Mouse (Mus musculus) limb, embryonic 12.5 days (tissue): ENCODE results near the gene Ercc6l2. TPM values are rescaled to one million over a fixed set of nuclear protein-coding genes. Genes with fewer than 3 reads are reported as not detected.

Experiments
- ATAC-seq: fragments of 200-750 bp; cut with Nextera tagmentation; 2 replicates; pipeline ENCODE4 v1.8.0; 2017; ENCODE audit warnings: low read depth, moderate TSS enrichment; ENCODE audit not compliant: insufficient number of reproducible peaks, insufficient read depth, low FRiP score, low TSS enrichment
- H3K27ac ChIP-seq: fragments of 300-500 bp; sonication (generic); 2 replicates; pipeline ENCODE4 v1.5.1; 2016; ENCODE audit warnings: mild to moderate bottlenecking, moderate library complexity
- H3K27me3 ChIP-seq: fragments of 300-500 bp; sonication (generic); 2 replicates; pipeline ENCODE4 v1.6.1; 2016; ENCODE audit warnings: mild to moderate bottlenecking, moderate library complexity
- H3K36me3 ChIP-seq: fragments of 300-500 bp; sonication (generic); 2 replicates; pipeline ENCODE4 v1.6.1; 2016; ENCODE audit warnings: mild to moderate bottlenecking, moderate library complexity
- H3K4me1 ChIP-seq: fragments of 300-500 bp; sonication (generic); replicated peaks from 2 replicates; pipeline ENCODE4 v1.6.1; 2016
- H3K4me2 ChIP-seq: fragments of 300-500 bp; sonication (generic); 2 replicates; pipeline ENCODE4 v1.6.1; 2016; ENCODE audit warnings: mild to moderate bottlenecking, moderate library complexity
- H3K4me3 ChIP-seq: fragments of 300-500 bp; sonication (generic); replicated peaks from 2 replicates; pipeline ENCODE4 v1.5.1; 2016; ENCODE audit warnings: mild to moderate bottlenecking
- H3K9ac ChIP-seq: fragments of 300-500 bp; sonication (generic); replicated peaks from 2 replicates; pipeline ENCODE4 v1.6.1; 2016; ENCODE audit warnings: mild to moderate bottlenecking, moderate library complexity
- H3K9me3 ChIP-seq: fragments of 300-500 bp; sonication (generic); 2 replicates; pipeline ENCODE4 v1.6.1; 2016; ENCODE audit warnings: mild to moderate bottlenecking, moderate library complexity
- WGBS: fragments of 180-500 bp; shearing (Covaris S2); methylation state at CpG from one replicate; pipeline ENCODE4 v1.1.7; 2016; 5-methylcytosine and 5-hydroxymethylcytosine counted together
- polyA plus RNA-seq: library from polyadenylated mRNA; unstranded; fragments of >200 nt; fragmentation: Nextera tagmentation; extraction: Ambion mirVana; gene quantifications from 2 replicates; pipeline ENCODE4 v1.2.1, GENCODE M21; 2016

Ercc6l2 gene
- 27.1 and 28.9 TPM in 2 replicates for polyA plus RNA-seq

DNA sequence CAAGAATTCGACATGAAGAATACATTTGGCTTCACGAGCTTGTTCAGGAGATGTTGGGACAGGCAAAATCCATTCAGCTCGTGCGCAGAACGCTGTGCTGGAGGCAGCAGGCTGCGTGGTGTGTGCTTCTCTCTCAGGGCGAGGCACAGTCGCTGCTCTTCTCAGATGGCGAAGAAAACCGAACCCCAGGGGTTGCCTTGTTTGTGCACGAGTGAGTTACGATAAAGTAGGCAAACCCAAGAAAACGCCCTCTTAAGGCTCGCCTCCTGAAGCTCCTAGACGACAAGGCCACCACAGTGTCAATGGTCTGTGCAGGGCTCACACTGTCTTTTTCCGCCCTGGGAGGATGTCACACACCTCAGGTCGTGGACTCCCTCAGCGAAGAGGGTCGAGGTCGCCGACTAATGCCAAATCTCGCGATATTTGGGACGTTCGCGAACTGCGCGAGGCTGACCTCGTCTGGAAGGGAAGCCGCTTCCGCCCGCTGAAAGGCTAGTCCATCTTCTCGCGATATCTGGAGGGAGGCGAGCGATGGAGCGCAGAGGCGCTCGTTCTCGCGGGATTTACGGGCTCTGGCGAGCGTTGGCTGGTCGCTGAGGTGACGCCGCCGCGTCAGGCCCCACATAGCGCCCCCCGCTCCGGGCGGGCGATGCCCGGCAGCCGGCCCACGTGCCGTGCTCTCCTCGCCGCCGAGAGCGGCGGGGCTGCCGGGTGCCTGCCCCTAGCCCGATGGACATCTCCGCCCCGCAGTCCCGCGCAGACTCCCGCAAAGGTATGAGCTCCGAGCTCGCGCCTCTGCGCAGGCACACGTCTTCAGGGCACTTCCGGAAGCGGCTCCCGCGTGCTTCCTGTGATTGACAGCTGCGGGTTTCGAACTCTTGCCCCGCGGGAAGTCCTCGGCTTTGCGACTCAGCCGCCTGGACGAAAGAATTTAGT, at the start of gene Ercc6l2:
Ercc6l2 (plus strand) TSS at position 495 of the 936 bp plus-strand sequence.
- WGBS, result under 1% methylated on average over 87 of the region's 87 CpGs
- peak within 1 kb of the TSS; percentile 89 for H3K27ac ChIP-seq
- ATAC-seq, result peak; percentile 99

DNA sequence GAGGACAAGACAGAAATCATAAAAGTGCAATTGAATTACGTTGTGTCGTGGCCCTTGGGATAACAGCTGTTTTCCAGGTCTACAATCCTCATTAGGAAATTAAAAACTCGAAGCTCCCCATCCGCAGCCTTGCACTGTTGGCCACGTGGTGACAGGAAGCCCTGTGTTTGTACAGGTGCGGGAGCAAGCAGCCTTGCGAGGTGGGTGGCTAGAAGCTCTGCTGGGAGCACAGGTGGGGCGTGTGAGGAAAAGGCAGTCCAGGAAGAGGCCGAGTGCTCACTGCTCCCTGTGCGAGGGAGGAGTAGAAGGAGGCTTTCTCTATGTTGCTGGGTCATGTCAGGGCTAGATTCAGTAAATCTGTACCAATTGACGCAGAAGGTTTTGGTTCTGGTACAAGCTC, 49.0 kb upstream of the Ercc6l2 start:
- Histone ChIP-seq H3K4me3 (no peak overlapping the region), H3K27ac (no peak overlapping the region), H3K4me1 (no peaks in the 10 kb centered on the region), H3K9me3 (no peaks in the 10 kb centered on the region), H3K27me3 (no peaks in the 10 kb centered on the region), H3K9ac (no peak overlapping the region), H3K4me2 (no peak overlapping the region), H3K36me3 (no peaks in the 10 kb centered on the region)
- ATAC-seq, result peak; percentile 79; the same call in 1 of the 2 replicates
- WGBS, result 40% methylated on average over 11 of the region's 11 CpGs

More for the DNA sequence above, at the start of gene Ercc6l2:
- peaks cover 7% of the 10 kb centered on the region; the same call in 1 of the 2 replicates for H3K4me1 ChIP-seq
- H3K9me3 ChIP-seq, result no peaks in the 10 kb centered on the region
- no peaks in the 10 kb centered on the region for H3K27me3 ChIP-seq
- peak within 1 kb of the TSS; percentile 73 for H3K4me2 ChIP-seq
- no peaks in the 10 kb centered on the region for H3K36me3 ChIP-seq
- peak within 1 kb of the TSS; percentile 66 for H3K4me3 ChIP-seq
- H3K9ac ChIP-seq, result peak within 1 kb of the TSS; percentile 80

DNA sequence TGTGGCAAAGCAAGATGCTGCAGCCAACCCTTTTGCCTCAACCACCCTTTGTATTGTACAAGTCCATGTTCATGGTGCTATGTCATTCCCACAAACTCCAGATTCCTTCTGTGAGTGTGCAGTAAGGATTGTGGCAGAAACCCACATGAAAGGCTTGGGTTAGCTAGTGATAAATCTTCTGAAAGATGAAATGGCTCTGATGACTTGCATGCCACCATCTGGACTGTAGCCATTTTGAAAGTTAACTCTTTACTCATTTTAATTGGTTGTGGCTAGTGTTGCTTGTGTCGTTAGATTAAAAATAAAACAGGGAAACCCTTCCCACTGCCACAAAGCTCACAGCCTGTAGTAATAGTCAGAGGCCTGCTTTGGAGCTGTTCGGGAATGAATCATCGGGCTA, 44.0 kb upstream of the Ercc6l2 start:
- 53% methylated on average over 3 of the region's 3 CpGs for WGBS
- ATAC-seq, result no peak
- H3K4me3 ChIP-seq, result no peak overlapping the region
- no peaks in the 10 kb centered on the region; the same call in 1 of the 2 replicates for H3K4me1 ChIP-seq
- no peak overlapping the region for H3K27ac ChIP-seq
- H3K27me3 ChIP-seq, result no peaks in the 10 kb centered on the region
- no peaks in the 10 kb centered on the region for H3K9me3 ChIP-seq
- no peak overlapping the region for H3K9ac ChIP-seq
- no peaks in the 10 kb centered on the region for H3K36me3 ChIP-seq
- no peak overlapping the region for H3K4me2 ChIP-seq

- H3K9ac ChIP-seq, result no peak overlapping the region
- H3K9me3 ChIP-seq, result no peaks in the 10 kb centered on the region
- H3K4me1 ChIP-seq, result no peaks in the 10 kb centered on the region; the same call in 1 of the 2 replicates
- H3K36me3 ChIP-seq, result no peaks in the 10 kb centered on the region
- H3K4me2 ChIP-seq, result no peak overlapping the region
- no peak overlapping the region for H3K4me3 ChIP-seq
- no peak overlapping the region for H3K27ac ChIP-seq
- WGBS, result 83% methylated on average over 4 of the region's 4 CpGs
- no peaks in the 10 kb centered on the region for H3K27me3 ChIP-seq
- no peak for ATAC-seq
These were observed 36.1 kb upstream of the Ercc6l2 start for GRCm38 (mm10) chr13:63778925-63779324.

- H3K4me2 ChIP-seq, result no peak overlapping the region
- ATAC-seq, result no peak
- no peak overlapping the region for H3K9ac ChIP-seq
- no peak overlapping the region for H3K27ac ChIP-seq
- H3K27me3 ChIP-seq, result no peaks in the 10 kb centered on the region
- no peaks in the 10 kb centered on the region for H3K4me1 ChIP-seq
- 84% methylated on average over 2 of the region's 2 CpGs for WGBS
- no peak overlapping the region for H3K4me3 ChIP-seq
- no peaks in the 10 kb centered on the region for H3K9me3 ChIP-seq
- H3K36me3 ChIP-seq, result no peaks in the 10 kb centered on the region
These were observed 35.4 kb upstream of the Ercc6l2 start for GRCm38 (mm10) chr13:63779376-63780291.

DNA sequence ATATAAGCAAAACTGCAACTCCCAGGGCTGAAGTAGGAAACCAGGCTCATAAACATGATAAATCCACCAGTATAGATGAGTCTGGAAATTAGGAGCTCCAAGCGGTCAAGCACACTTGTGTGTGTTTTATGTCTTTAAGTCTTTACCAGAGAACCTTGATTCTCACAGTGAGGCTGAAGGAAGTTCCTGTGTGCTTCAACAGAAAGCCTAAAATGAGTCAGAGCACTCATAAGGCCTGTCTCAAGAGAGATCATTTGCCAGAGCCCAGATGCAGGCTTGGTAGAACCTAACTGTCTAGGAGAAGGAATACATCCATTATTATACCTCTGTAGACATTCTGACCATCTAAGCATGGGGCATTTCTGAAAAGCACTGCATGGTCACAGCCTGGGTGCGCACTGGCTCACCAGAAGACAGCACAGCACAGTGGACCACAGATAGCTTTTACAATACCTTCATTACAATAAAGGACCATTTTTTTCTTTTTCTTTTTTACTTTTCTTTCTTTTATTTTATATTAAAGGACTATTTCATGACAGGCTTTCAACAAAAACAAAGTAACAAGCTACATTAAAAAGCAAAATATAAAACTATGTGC, 22.7 kb upstream of the Ercc6l2 start:
- no peaks in the 10 kb centered on the region for H3K4me1 ChIP-seq
- no peak overlapping the region for H3K27ac ChIP-seq
- WGBS, result 91% methylated on average over 2 of the region's 2 CpGs
- H3K4me2 ChIP-seq, result no peak overlapping the region
- no peaks in the 10 kb centered on the region for H3K36me3 ChIP-seq
- no peak for ATAC-seq
- H3K9me3 ChIP-seq, result no peaks in the 10 kb centered on the region
- no peaks in the 10 kb centered on the region for H3K27me3 ChIP-seq
- H3K4me3 ChIP-seq, result no peak overlapping the region
- H3K9ac ChIP-seq, result no peak overlapping the region

DNA sequence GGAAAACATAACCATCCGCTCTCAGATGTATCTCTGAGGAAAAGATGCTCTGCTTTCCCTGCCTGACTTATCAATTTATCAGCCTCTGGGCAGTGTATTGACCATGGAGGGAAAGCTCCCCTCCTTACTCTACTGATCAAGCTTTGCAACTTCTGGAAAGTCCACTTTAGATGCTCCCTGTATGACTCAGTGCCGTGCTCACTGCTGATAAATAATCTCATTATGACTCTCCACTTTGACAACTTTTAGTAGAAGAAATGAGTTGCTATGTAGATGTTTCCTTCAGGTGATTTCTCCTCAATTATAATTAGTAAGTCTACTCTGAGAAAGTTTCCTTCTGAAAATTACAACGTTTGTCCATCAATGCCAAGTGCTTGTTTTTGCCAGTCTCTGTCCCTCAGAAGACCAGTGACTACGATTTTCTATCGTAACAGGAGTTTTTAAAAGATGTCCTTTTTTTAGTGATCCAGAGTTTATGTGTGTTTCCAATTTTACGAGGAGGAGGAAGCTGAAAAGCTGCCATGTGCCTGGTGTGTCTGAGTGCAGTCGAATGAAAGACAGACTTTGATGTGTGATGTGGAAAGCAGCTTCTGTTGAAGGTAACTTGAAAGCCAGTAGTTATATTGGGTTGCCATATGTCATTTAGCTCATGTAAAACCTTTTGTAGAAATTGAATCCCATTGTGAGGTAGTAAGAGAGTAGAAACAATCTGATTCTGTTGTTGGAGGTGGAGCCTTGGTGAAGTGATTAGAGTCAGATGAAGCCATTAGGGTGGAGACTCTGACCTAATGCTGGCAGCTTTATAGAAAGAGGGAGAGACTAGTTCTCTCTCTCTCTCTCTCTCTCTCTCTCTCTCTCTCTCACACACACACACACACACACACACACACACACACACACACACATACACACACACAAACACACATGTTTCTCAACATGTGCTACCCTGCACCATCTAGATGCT, 21.4 kb upstream of the Ercc6l2 start:
- H3K36me3 ChIP-seq, result no peaks in the 10 kb centered on the region
- no peak overlapping the region for H3K9ac ChIP-seq
- H3K4me2 ChIP-seq, result no peak overlapping the region
- no peak overlapping the region for H3K4me3 ChIP-seq
- ATAC-seq, result no peak
- no peaks in the 10 kb centered on the region for H3K9me3 ChIP-seq
- H3K4me1 ChIP-seq, result no peaks in the 10 kb centered on the region
- H3K27ac ChIP-seq, result no peak overlapping the region
- H3K27me3 ChIP-seq, result no peaks in the 10 kb centered on the region
- 52% methylated on average over 7 of the region's 7 CpGs for WGBS

- Histone ChIP-seq H3K36me3 (no peaks in the 10 kb centered on the region), H3K27me3 (no peaks in the 10 kb centered on the region), H3K27ac (no peak overlapping the region), H3K9ac (no peak overlapping the region), H3K9me3 (no peaks in the 10 kb centered on the region), H3K4me2 (no peak overlapping the region), H3K4me3 (no peak overlapping the region), H3K4me1 (no peaks in the 10 kb centered on the region)
- 96% methylated on average over 3 of the region's 3 CpGs for WGBS
- ATAC-seq, result no peak
These were observed 16.4 kb upstream of the Ercc6l2 start for GRCm38 (mm10) chr13:63798677-63799076.

DNA sequence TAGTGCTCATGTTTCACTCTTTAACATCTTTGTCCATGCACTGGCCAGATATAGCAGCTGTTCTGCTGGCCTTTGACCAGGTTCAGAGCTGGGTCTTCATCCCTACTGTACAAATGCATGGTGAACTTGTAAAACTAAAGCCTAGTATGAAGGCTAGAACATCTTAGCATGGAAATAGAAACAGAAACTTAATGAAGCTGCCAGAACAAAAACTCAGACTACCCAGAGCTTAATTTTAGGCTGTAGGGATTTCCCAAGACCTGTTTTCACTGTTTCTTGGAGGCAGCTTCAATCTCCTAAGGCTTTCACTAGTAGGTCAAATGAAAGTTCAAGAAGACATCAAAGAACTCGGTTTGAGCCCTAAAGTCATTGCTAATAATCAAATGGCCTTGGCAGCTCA, 15.1 kb upstream of the Ercc6l2 start:
- Histone ChIP-seq H3K27me3 (no peaks in the 10 kb centered on the region), H3K36me3 (no peaks in the 10 kb centered on the region), H3K4me3 (no peak overlapping the region), H3K9me3 (no peaks in the 10 kb centered on the region), H3K4me2 (no peak overlapping the region), H3K27ac (no peak overlapping the region), H3K4me1 (no peaks in the 10 kb centered on the region), H3K9ac (no peak overlapping the region)
- WGBS, result 76% methylated on average over 1 of the region's 1 CpGs
- ATAC-seq, result no peak

DNA sequence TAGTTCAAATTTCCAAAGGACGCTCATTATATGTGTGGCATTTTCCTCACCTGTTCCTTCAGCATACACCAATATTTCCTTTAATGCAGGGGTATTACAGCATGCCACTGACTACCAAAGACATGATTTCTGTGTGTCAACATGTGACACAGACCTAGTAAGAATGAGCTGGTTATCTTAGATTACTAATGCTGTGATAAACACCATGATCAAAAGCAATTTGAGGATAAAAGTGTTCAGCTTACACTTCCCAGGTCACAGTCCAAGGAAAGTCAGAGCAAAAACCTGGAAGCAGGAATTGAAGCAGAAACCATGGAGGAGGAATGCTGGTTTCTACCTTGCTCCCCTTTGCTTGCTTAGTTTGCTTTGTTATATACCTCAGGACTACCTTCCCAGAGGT, 13.8 kb upstream of the Ercc6l2 start:
- Histone ChIP-seq H3K36me3 (no peaks in the 10 kb centered on the region), H3K4me2 (no peak overlapping the region), H3K4me3 (no peak overlapping the region), H3K27me3 (no peaks in the 10 kb centered on the region), H3K9me3 (no peaks in the 10 kb centered on the region), H3K27ac (no peak overlapping the region), H3K9ac (no peak overlapping the region), H3K4me1 (no peaks in the 10 kb centered on the region)
- ATAC-seq, result no peak
- WGBS, result 88% methylated on average over 1 of the region's 1 CpGs
